Mouse (Mus musculus) midbrain, embryonic 12.5 days (tissue): ENCODE data around the gene 1700013F07Rik. TPM values are rescaled to one million over a fixed set of nuclear protein-coding genes. Genes with fewer than 3 reads are reported as not detected.

Experiments used
- ATAC-seq: fragments of 200-750 bp; cut with Nextera tagmentation; 2 replicates; pipeline ENCODE4 v1.8.0; 2017; ENCODE audit warnings: low read depth, moderate TSS enrichment, moderate library complexity; ENCODE audit not compliant: low FRiP score
- H3K27ac ChIP-seq: fragments of 300-500 bp; sonication (generic); replicated peaks from 2 replicates; pipeline ENCODE4 v1.5.1; 2016; ENCODE audit warnings: mild to moderate bottlenecking
- H3K27me3 ChIP-seq: fragments of 300-500 bp; sonication (generic); 2 replicates; pipeline ENCODE4 v1.6.1; 2016; ENCODE audit warnings: mild to moderate bottlenecking
- H3K36me3 ChIP-seq: fragments of 300-500 bp; sonication (generic); 2 replicates; pipeline ENCODE4 v1.6.1; 2016
- H3K4me1 ChIP-seq: fragments of 300-500 bp; sonication (generic); 2 replicates; pipeline ENCODE4 v1.6.1; 2016
- H3K4me2 ChIP-seq: fragments of 300-500 bp; sonication (generic); replicated peaks from 2 replicates; pipeline ENCODE4 v1.6.1; 2016; ENCODE audit warnings: mild to moderate bottlenecking, moderate library complexity
- H3K4me3 ChIP-seq: fragments of 300-500 bp; sonication (generic); 2 replicates; pipeline ENCODE4 v1.5.1; 2016; ENCODE audit warnings: mild to moderate bottlenecking
- H3K9ac ChIP-seq: fragments of 300-500 bp; sonication (generic); replicated peaks from 2 replicates; pipeline ENCODE4 v1.6.1; 2016; ENCODE audit warnings: mild to moderate bottlenecking, moderate library complexity
- H3K9me3 ChIP-seq: fragments of 300-500 bp; sonication (generic); 2 replicates; pipeline ENCODE4 v1.6.1; 2016; ENCODE audit warnings: mild to moderate bottlenecking
- WGBS: fragments of 180-500 bp; shearing (Covaris S2); methylation state at CpG from one replicate; pipeline ENCODE4 v1.1.7; 2016; 5-methylcytosine and 5-hydroxymethylcytosine counted together
- polyA plus RNA-seq: library from polyadenylated mRNA; unstranded; fragments of >200 nt; fragmentation: Nextera tagmentation; extraction: Ambion mirVana; gene quantifications from 2 replicates; pipeline ENCODE4 v1.2.1, GENCODE M21; 2016

Gene 1700013F07Rik
- polyA plus RNA-seq, 1 experiment from 2014 or later: 0.45 TPM

DNA sequence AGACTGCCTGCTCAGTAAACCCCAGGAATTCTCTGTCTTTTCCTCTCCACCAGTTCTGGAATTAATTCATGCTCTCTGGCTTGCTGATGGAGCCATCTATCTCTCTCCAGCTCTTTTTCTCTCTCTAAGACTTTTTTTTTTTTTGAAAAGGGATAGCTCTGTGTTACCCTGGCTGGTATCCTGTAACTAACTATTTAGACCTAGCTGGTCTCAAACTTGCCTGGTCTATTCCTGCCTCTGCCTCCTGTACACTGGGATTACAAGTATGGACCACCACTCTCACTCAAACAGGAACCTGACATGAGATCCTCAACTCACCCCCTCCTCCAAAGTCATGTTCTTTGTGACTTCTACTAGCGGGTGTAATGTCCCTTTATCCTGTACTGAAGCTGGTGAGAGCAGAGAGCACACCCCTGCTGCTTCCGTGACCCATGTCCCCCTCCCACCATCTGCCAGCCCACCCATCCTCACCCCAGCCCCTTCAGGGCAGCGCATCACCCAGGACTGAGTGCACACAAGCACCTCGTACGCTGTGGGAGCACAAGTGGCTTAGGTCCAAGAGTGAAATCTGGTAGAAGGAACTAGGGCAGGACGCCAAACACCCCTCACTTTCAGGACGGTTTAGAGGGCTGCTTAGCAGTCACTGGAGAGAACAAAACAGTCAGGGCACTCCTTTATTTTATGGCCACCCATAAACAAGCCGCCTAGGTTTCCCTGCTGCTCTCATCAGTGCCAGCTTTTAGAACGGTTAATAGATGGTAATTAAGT lies 23.1 kb upstream of the 1700013F07Rik start:
- H3K36me3 ChIP-seq: no peaks in the 10 kb centered on the region
- WGBS: 15% methylated on average over 9 of the region's 9 CpGs
- H3K9ac ChIP-seq: 0 out of 2 replicates have a peak overlapping the region, but pooled peaks have one; percentile 28
- peaks cover 15% of the 10 kb centered on the region for H3K4me1 ChIP-seq
- H3K4me3 ChIP-seq: no peak overlapping the region
- no peaks in the 10 kb centered on the region for H3K9me3 ChIP-seq
- peak overlapping the region; percentile 35; the same call in 1 of the 2 replicates for H3K27ac ChIP-seq
- ATAC-seq: 0 out of 2 replicates have a peak, but pooled peaks have one; percentile 54
- no peak overlapping the region for H3K4me2 ChIP-seq
- H3K27me3 ChIP-seq: no peaks in the 10 kb centered on the region

DNA sequence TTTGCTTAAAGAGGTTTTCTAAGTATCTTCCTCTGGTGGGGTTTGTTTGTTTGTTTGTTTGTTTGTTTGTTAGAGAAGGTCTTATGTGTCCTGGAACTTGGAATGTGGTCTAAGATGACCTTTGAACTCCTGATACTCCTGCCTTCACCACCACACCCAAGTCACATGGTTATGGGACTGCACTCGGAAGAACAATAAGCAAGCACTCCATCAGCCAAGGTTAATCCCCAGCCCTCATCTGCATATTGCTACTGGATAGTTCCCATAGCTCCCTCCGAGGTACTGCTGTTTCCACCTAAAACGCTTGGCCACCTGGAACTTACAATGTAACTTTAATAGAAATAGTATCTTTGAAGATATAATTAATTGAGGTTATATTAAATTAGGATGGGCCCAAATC lies 20.5 kb upstream of the 1700013F07Rik start:
- Histone ChIP-seq H3K9me3 (no peaks in the 10 kb centered on the region), H3K4me3 (no peak overlapping the region), H3K9ac (no peak overlapping the region), H3K36me3 (no peaks in the 10 kb centered on the region), H3K4me1 (peaks cover 15% of the 10 kb centered on the region), H3K27ac (no peak overlapping the region), H3K4me2 (no peak overlapping the region), H3K27me3 (no peaks in the 10 kb centered on the region)
- ATAC-seq: no peak
- WGBS: 58% methylated on average over 3 of the region's 3 CpGs

DNA sequence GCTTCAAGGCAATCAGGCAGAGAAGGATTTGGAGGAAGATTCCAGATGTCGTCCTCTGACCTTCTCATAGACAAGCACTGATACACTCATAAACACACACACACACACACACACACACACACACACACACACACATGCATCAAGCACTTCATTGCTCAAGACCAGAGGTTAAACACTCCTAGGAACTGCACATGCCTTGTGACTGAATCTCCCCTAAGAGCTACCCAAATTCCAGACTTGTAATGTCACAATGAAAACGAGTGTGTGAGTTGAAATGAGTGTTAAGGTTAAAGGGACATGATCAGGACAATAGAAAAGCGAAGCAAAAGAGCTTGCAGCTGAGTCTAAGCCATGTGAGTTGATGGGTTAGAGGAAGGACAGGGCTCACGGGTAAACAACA lies 15.7 kb upstream of the 1700013F07Rik start:
- no peak overlapping the region for H3K4me2 ChIP-seq
- no peak overlapping the region for H3K9ac ChIP-seq
- H3K4me1 ChIP-seq: no peaks in the 10 kb centered on the region
- H3K36me3 ChIP-seq: no peaks in the 10 kb centered on the region
- no peak overlapping the region for H3K4me3 ChIP-seq
- no peak for ATAC-seq
- no peaks in the 10 kb centered on the region for H3K9me3 ChIP-seq
- WGBS: 56% methylated on average over 4 of the region's 4 CpGs
- no peak overlapping the region for H3K27ac ChIP-seq
- no peaks in the 10 kb centered on the region for H3K27me3 ChIP-seq

DNA sequence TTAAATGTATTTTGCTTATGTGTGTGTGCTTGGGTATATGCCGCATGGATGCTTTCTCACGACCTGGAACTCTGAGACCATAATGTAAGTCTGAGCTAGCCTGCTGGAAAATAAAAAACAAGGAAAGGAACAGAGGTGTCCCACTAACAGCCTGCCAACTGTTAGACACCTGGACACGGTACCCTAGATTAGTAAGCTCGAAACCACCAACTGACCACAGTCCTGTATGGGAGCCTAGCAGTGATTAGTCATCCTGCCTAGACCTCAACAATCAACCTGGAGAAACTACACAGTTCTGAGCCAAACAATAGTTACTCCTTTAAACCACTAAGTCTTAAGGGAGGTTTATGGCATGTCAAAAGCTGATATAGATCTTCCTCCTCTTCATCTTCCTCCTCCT lies 10.5 kb upstream of the 1700013F07Rik start:
- no peak overlapping the region for H3K4me2 ChIP-seq
- WGBS: 96% methylated on average over 4 of the region's 4 CpGs
- H3K4me3 ChIP-seq: no peak overlapping the region

DNA sequence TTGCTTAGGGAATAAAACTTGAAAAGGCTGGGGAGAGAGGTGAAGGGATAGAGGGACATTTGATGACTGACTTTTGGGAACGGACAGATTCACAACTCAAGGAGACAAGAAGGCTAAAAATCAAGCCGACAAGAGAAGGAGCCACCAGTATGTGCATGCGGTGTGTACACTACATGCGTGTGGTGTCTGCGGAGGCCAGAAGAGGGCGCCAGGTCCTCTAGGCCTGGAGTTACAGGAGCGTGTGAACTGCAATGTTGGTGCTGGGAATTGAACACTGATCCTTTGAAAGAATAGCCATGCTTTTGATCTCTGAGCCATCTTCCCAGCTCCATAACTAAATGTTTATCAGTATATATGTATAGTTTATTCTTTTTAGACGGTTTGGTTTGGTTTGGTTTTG lies 5.5 kb upstream of the 1700013F07Rik start:
- 93% methylated on average over 8 of the region's 8 CpGs for WGBS
- Histone ChIP-seq H3K4me2 (no peak overlapping the region), H3K27me3 (no peaks in the 10 kb centered on the region), H3K9me3 (0 out of 2 replicates have a peak, but pooled peaks cover 3% of the 10 kb centered on the region), H3K36me3 (no peaks in the 10 kb centered on the region), H3K27ac (no peak overlapping the region), H3K4me1 (no peaks in the 10 kb centered on the region), H3K4me3 (no peak overlapping the region), H3K9ac (no peak overlapping the region)
- no peak for ATAC-seq

More for the DNA sequence above, 10.5 kb upstream of the 1700013F07Rik start:
- Histone ChIP-seq H3K27ac (no peak overlapping the region), H3K27me3 (no peaks in the 10 kb centered on the region), H3K36me3 (no peaks in the 10 kb centered on the region), H3K4me1 (no peaks in the 10 kb centered on the region), H3K9me3 (0 out of 2 replicates have a peak, but pooled peaks cover 1% of the 10 kb centered on the region), H3K9ac (no peak overlapping the region)
- ATAC-seq: no peak

DNA sequence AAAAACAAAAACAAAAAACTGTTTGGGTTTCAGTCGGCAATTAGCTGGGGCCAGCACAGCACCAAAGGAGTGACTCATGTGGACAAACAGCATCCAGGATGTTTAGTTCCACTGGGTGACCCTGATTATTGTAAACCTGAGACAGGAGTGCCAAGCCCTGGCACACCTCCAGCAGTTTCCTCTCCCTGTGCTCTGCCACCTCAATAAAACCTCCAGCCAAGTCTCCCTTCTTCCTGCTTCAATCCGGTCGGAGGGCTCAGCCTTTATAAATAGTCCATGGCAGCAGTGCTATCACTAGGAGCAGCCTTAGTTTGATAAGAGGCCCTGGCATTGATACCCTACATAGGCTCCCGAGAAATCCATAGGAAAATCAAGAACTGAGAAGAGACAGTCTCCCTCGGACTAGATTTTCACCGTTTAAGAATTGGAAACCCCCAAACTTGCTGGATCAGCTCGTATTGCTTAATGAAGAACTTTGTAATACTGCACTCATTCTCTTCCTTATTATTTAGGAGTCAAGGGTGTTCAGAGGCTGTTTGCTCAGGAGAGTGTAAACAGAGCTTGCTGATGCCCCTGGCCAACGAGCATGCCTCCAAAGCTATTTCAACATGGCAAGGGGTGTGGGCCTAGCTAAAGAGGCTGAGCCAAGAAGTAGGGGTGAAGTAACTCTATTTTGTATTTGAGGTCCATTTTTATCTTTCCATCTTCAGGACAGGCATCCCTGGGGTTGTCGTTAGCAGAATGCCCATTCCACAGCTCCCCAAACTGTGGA lies 650 bp upstream of the 1700013F07Rik start:
- peaks cover 17% of the 10 kb centered on the region for H3K27me3 ChIP-seq
- H3K9me3 ChIP-seq: 0 out of 2 replicates have a peak, but pooled peaks cover 3% of the 10 kb centered on the region
- no peak overlapping the region for H3K4me2 ChIP-seq
- no peak overlapping the region for H3K27ac ChIP-seq
- WGBS: 81% methylated on average over 9 of the region's 9 CpGs
- H3K9ac ChIP-seq: no peak overlapping the region
- H3K36me3 ChIP-seq: no peaks in the 10 kb centered on the region
- H3K4me1 ChIP-seq: peaks cover 8% of the 10 kb centered on the region; the same call in 1 of the 2 replicates
- no peak overlapping the region for H3K4me3 ChIP-seq
- ATAC-seq: no peak

DNA sequence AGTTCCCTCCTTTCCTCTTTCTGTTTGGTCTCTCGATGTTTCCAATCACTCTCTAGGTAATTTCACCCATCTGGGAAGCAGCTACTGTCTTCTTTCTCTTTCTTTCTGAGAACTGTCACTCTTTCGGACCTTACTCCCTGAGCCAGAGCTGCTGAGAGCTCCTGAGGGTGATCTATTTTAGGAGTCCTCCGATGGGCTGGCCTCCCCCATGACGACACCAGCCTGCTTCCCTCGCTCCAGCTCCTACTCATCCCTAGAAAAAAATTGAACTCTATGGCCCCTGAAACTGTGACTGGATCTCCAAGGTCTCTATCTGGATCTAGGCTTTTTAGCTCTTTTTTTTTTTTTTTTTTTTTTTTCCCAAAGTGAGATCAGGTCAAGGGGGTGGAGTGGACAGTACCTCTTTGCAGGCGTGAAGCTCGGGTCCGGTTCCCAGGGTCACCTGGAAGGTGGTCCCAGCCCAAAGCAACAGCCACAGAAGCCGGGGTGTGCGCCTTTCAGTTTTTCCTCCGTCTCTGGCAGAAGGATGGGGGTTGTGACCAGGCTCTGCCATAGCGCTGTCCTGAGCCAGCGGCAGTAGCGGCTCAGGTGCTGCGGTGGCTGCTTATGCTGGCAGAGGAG lies 2.1 kb downstream of the 1700013F07Rik start:
- H3K9ac ChIP-seq: no peak overlapping the region
- 8% methylated on average over 15 of the region's 15 CpGs for WGBS
- no peak overlapping the region for H3K27ac ChIP-seq
- H3K4me1 ChIP-seq: peaks cover 8% of the 10 kb centered on the region; the same call in 1 of the 2 replicates
- H3K27me3 ChIP-seq: peaks cover 17% of the 10 kb centered on the region
- H3K36me3 ChIP-seq: no peaks in the 10 kb centered on the region
- H3K4me3 ChIP-seq: peak overlapping the region; percentile 54
- H3K9me3 ChIP-seq: no peaks in the 10 kb centered on the region
- peak overlapping the region; percentile 97 for H3K4me2 ChIP-seq
- ATAC-seq: peak; percentile 14; the same call in 1 of the 2 replicates

DNA sequence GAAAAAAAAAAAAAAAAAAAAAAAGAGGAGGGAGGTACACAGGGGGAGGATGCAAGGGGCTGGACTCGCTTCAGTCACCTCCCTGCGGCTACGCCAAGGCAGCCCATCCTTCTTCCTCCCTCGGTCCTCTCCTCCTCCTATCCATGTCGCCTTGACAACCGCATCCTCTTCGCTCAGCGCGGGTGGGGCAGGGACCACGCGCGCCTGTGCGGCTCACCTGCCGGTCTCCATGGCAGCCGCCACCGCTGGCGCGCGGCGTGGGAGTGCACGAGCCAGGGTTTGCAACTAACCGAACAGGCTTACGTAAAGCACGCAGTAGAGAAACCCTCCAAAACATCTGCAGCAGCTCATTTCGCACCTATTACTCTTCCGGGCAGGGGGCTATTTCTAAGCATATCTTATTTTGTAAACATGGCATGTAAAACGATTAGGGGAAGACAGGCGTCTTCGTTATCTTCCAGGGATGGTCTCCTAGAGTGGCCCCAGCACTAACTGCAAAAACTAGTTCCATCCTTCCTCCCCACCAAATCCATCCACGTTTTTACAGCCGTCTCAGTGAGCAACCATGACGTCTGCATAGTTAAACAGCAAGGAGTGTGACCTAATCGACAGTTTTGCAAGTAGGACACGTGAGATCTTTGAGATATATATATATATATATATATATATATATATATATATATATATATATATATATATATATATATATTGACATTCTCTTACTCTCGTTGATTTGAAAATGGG lies 2.7 kb downstream of the 1700013F07Rik start, which contains the start of gene 5330417C22Rik:
Gene 5330417C22Rik (minus strand): TSS at position 20 of the 744 bp plus-strand sequence.
- Histone ChIP-seq H3K36me3 (no peaks in the 10 kb centered on the region), H3K4me1 (peaks cover 8% of the 10 kb centered on the region; the same call in 1 of the 2 replicates), H3K9me3 (no peaks in the 10 kb centered on the region), H3K27me3 (peaks cover 17% of the 10 kb centered on the region), H3K9ac (peak within 1 kb of the TSS; percentile 54; the same call in 1 of the 2 replicates), H3K27ac (0 out of 2 replicates have a peak within 1 kb of the TSS, but pooled peaks have one; percentile 42), H3K4me2 (peak within 1 kb of the TSS; percentile 97), H3K4me3 (peak within 1 kb of the TSS; percentile 54)
- ATAC-seq: peak; percentile 88
- under 1% methylated on average over 35 of the region's 35 CpGs for WGBS

DNA sequence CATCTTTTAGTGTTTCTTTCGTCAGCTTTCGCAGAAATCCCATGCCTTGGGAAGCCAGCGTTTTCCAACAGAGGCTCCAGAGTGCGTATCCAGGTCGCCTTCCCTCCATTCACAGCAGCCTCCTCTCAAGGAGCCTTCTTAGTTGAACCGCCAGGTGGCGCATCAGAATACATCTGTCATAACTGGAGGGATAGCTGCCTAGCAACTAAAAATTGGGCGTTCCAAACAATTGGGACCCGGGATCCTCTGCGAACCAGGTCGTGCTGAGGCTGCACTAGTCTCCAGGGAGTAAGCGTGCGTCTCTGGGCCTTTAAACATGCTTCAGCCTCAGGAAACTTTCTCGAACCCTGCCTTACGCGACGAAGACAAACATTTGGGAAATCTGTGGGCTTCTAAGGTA lies 3.4 kb downstream of the 1700013F07Rik start:
- H3K4me3 ChIP-seq: peak overlapping the region; percentile 21
- no peak overlapping the region for H3K9ac ChIP-seq
- no peaks in the 10 kb centered on the region for H3K9me3 ChIP-seq
- peak; percentile 73 for ATAC-seq
- H3K36me3 ChIP-seq: no peaks in the 10 kb centered on the region
- H3K4me1 ChIP-seq: peaks cover 8% of the 10 kb centered on the region; the same call in 1 of the 2 replicates
- 5% methylated on average over 17 of the region's 17 CpGs for WGBS
- peaks cover 17% of the 10 kb centered on the region for H3K27me3 ChIP-seq
- no peak overlapping the region for H3K27ac ChIP-seq
- H3K4me2 ChIP-seq: peak overlapping the region; percentile 97

DNA sequence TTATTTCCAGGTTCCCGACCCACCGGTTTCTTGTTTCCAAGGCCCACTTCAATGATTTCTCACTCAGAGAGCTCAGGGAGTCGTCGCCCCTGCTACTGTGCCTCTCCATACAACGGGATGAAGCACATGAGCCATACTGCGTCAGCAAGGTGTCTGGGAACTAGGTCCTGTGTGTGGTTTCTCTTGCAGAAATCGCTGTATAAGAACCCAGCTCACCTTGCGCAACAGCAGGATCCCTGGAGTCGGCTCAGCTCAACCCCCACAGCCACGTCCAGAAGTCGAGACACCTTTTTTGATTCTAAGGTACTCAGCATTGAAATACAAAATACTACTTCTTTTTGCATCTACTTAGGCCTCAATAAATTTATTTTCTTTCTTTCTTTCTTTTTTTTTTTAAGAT lies 8.3 kb downstream of the 1700013F07Rik start:
- no peaks in the 10 kb centered on the region for H3K36me3 ChIP-seq
- H3K27me3 ChIP-seq: no peaks in the 10 kb centered on the region
- 85% methylated on average over 11 of the region's 11 CpGs for WGBS
- H3K27ac ChIP-seq: no peak overlapping the region
- no peak overlapping the region for H3K4me3 ChIP-seq
- no peak for ATAC-seq
- H3K9ac ChIP-seq: no peak overlapping the region
- H3K9me3 ChIP-seq: no peaks in the 10 kb centered on the region
- H3K4me2 ChIP-seq: no peak overlapping the region
- 0 out of 2 replicates have a peak, but pooled peaks cover 2% of the 10 kb centered on the region for H3K4me1 ChIP-seq

DNA sequence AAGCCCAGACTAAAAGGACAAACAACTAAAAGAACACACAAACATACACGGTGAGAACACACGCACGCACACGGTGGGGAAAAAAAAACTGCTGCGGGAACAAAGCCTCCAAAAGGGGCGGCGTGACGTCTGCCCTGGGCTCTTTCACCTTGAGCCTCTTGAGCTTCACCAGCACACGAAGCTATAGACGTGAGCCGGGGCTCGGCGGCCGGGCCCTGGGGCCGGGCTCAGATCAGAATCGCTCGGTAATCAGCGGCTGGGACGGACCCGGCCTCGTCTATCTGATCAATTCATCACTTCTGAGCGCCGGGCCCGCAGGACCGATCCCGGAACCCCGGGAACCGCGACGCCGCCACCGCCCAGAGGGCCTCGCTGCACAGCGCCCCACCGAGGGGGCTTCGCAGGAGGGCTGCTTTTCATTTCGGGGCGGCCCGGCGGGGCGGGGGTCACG lies 20.2 kb downstream of the 1700013F07Rik start:
- peaks cover 7% of the 10 kb centered on the region; the same call in 1 of the 2 replicates for H3K4me1 ChIP-seq
- H3K27ac ChIP-seq: peak overlapping the region; percentile 91
- H3K36me3 ChIP-seq: peaks cover 23% of the 10 kb centered on the region
- WGBS: under 1% methylated on average over 41 of the region's 42 CpGs
- H3K4me2 ChIP-seq: peak overlapping the region; percentile 73
- H3K9ac ChIP-seq: peak overlapping the region; percentile 96
- no peaks in the 10 kb centered on the region for H3K27me3 ChIP-seq
- peak overlapping the region; percentile 86 for H3K4me3 ChIP-seq
- ATAC-seq: peak; percentile 81
- H3K9me3 ChIP-seq: no peaks in the 10 kb centered on the region
